Mouse (Mus musculus): Measurements from ENCODE around the gene Kctd11. TPM values are rescaled to one million over a fixed set of nuclear protein-coding genes. Genes with fewer than 3 reads are reported as not detected.

Kctd11 gene
- polyA plus RNA-seq, 1 experiment from 2014 or later: 15.1 TPM

GRCm38 (mm10) chr11:69902972-69903371 is 21.8 kb upstream of the Kctd11 start:
- no peaks in the 10 kb centered on the region for H3K9me3 ChIP-seq (replicated peaks; ENCODE audit: control insufficient read depth, low read length)
- H3K4me1 ChIP-seq (ENCODE audit: control insufficient read depth, insufficient read depth, low read length): peaks cover 20% of the 10 kb centered on the region
- ATAC-seq (ENCODE audit: insufficient read depth, low FRiP score): no peak
- 78% methylated on average over 13 of the region's 13 CpGs for WGBS
- H3K9ac ChIP-seq (ENCODE audit: low read length): no peak overlapping the region
- peak overlapping the region; percentile 97; the same call in 1 of the 2 replicates for H3K4me2 ChIP-seq (ENCODE audit: low read depth, low read length)
- no peak overlapping the region for H3K27ac ChIP-seq (ENCODE audit: low read length)
- no peaks in the 10 kb centered on the region for H3K27me3 ChIP-seq (ENCODE audit: control insufficient read depth, insufficient read depth, low read length)
- H3K36me3 ChIP-seq (ENCODE audit: control insufficient read depth, insufficient read depth, low read length): peaks cover 20% of the 10 kb centered on the region
- no peak overlapping the region for H3K4me3 ChIP-seq (replicated peaks; ENCODE audit: low read length)

GRCm38 (mm10) chr11:69901993-69902392 is 20.8 kb upstream of the Kctd11 start:
- Histone ChIP-seq H3K4me3 (replicated peaks; ENCODE audit: low read length) (peak overlapping the region; percentile 88), H3K4me1 (ENCODE audit: control insufficient read depth, insufficient read depth, low read length) (peaks cover 20% of the 10 kb centered on the region), H3K9ac (ENCODE audit: low read length) (peak overlapping the region; percentile 92), H3K27ac (ENCODE audit: low read length) (peak overlapping the region; percentile 99), H3K4me2 (ENCODE audit: low read depth, low read length) (peak overlapping the region; percentile 97), H3K36me3 (ENCODE audit: control insufficient read depth, insufficient read depth, low read length) (peaks cover 15% of the 10 kb centered on the region), H3K9me3 (replicated peaks; ENCODE audit: control insufficient read depth, low read length) (no peaks in the 10 kb centered on the region), H3K27me3 (ENCODE audit: control insufficient read depth, insufficient read depth, low read length) (no peaks in the 10 kb centered on the region)
- ATAC-seq (ENCODE audit: insufficient read depth, low FRiP score): no peak; the same call in 1 of the 2 replicates
- under 1% methylated on average over 39 of the region's 39 CpGs for WGBS

DNA sequence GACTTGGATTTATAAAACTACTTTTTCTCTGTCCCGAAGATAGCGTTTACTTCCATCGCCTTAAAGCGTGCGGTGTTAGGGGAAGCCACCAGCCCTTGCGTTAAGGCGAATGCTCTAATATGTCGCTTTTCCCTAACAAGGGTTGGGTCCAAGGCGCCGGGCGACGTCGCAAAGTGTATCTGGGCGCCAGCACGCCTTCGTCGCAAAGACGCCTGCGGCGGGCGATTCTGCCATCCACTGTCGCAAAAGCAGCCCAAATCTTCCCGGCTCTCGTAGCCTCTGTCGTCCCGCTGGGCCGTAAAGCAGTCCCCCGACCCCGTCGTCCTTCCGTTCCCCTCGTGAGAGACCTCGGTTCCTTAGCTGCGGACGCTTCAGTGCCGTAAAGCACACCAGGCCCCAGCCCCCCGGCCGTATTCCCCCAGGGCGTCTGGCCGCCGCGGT is 20.2 kb upstream of the Kctd11 start:
- Histone ChIP-seq H3K4me2 (ENCODE audit: low read depth, low read length) (peak overlapping the region; percentile 97), H3K9me3 (replicated peaks; ENCODE audit: control insufficient read depth, low read length) (no peaks in the 10 kb centered on the region), H3K9ac (ENCODE audit: low read length) (peak overlapping the region; percentile 92), H3K27ac (ENCODE audit: low read length) (peak overlapping the region; percentile 99), H3K27me3 (ENCODE audit: control insufficient read depth, insufficient read depth, low read length) (no peaks in the 10 kb centered on the region), H3K4me3 (replicated peaks; ENCODE audit: low read length) (peak overlapping the region; percentile 88), H3K4me1 (ENCODE audit: control insufficient read depth, insufficient read depth, low read length) (peaks cover 20% of the 10 kb centered on the region), H3K36me3 (ENCODE audit: control insufficient read depth, insufficient read depth, low read length) (peaks cover 13% of the 10 kb centered on the region)
- WGBS: 0% methylated on average over 42 of the region's 42 CpGs
- peak; percentile 82 for ATAC-seq (ENCODE audit: insufficient read depth, low FRiP score)

DNA sequence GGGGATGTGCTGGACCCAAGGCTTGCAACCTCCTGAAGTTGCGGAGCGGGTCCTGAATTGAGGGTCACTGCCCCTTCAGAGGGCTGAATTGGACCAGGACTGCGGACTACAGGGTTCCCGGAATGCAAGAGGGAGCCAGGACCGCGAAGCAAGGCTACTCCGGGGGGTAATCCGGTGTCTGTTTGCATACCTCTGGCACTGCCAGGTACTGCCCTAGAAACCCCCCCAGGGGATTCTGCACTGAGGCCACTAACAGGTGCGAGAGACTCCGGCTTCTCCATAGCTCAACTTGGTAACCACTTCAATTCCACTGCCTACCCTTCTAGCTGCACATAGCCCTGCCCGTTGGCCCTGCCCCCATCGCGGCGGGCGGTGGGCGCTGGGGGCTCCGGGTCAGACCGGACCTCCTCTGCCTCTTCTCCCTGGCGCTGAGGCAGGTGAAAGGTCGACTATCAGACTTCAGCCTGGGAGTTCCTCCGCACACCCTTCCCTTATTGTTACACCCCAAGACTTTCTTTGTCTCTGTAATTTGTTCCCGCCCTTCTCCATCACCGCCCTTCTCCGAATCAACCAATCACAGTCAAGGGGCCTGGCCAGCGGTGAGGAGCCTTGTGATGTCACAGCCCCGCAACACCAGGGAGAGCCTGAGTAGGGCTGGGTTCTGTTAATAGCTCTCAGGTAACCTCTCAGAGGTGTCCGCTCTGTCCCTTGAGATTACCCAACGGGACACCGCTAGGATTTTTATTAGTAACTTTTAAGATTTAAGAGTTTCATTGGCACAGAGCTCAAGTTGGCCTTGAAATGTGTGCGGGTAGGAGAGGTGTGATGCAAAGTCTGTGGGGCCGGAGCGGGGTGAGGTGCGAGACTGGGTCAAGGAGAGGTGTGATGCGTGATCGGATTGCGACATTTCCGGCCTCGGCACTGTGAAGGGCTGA is 19.5 kb upstream of the Kctd11 start, which contains the start of the genes 2810408A11Rik and Neurl4:
Gene 2810408A11Rik (minus strand): TSS at position 517 of the 935 bp plus-strand sequence.
Gene Neurl4 (plus strand): TSS at position 602 of the 935 bp plus-strand sequence.
- WGBS: 0% methylated on average over 38 of the region's 38 CpGs
- Histone ChIP-seq H3K4me3 (replicated peaks; ENCODE audit: low read length) (peak within 1 kb of the TSS; percentile 88), H3K27me3 (ENCODE audit: control insufficient read depth, insufficient read depth, low read length) (no peaks in the 10 kb centered on the region), H3K27ac (ENCODE audit: low read length) (peak within 1 kb of the TSS; percentile 99), H3K4me1 (ENCODE audit: control insufficient read depth, insufficient read depth, low read length) (peaks cover 20% of the 10 kb centered on the region), H3K36me3 (ENCODE audit: control insufficient read depth, insufficient read depth, low read length) (peaks cover 6% of the 10 kb centered on the region; the same call in 1 of the 2 replicates), H3K9ac (ENCODE audit: low read length) (peak within 1 kb of the TSS; percentile 92), H3K4me2 (ENCODE audit: low read depth, low read length) (peak within 1 kb of the TSS; percentile 97), H3K9me3 (replicated peaks; ENCODE audit: control insufficient read depth, low read length) (no peaks in the 10 kb centered on the region)
- ATAC-seq (ENCODE audit: insufficient read depth, low FRiP score): peak; percentile 95

- WGBS: 25% methylated on average over 4 of the region's 4 CpGs
- Histone ChIP-seq H3K27ac (ENCODE audit: low read length) (no peak overlapping the region), H3K4me2 (ENCODE audit: low read depth, low read length) (peak overlapping the region; percentile 97), H3K27me3 (ENCODE audit: control insufficient read depth, insufficient read depth, low read length) (no peaks in the 10 kb centered on the region), H3K36me3 (ENCODE audit: control insufficient read depth, insufficient read depth, low read length) (peaks cover 4% of the 10 kb centered on the region; the same call in 1 of the 2 replicates), H3K4me1 (ENCODE audit: control insufficient read depth, insufficient read depth, low read length) (peaks cover 20% of the 10 kb centered on the region), H3K4me3 (replicated peaks; ENCODE audit: low read length) (peak overlapping the region; percentile 88), H3K9me3 (replicated peaks; ENCODE audit: control insufficient read depth, low read length) (no peaks in the 10 kb centered on the region), H3K9ac (ENCODE audit: low read length) (peak overlapping the region; percentile 51)
- ATAC-seq (ENCODE audit: insufficient read depth, low FRiP score): no peak
Measured at GRCm38 (mm10) chr11:69899870-69900269, 18.7 kb upstream of the Kctd11 start.

DNA sequence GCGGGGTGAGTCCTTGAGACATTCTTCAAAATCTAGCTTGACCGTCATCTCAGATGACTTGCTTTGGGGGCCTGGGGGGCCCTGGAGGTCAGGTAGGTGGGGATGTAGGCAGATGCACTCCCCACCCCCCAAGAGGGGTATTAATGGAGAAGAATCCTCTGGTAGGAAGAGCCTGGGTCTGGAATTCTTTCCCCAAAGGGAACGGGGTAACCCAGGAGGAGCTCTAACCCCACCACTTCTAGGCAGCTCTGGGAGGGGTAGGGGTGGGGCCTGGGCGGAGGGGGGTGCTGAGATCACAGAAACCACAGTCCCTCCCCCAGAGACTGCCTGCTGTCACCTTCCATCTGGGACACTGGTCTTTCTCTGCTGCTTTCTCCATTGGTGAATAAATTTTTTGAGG is 14.1 kb upstream of the Kctd11 start, which contains the start of gene Acap1:
Gene Acap1 (minus strand): TSS at position 249 of the 400 bp plus-strand sequence.
- no peak within 1 kb of the TSS for H3K9ac ChIP-seq (ENCODE audit: low read length)
- H3K36me3 ChIP-seq (ENCODE audit: control insufficient read depth, insufficient read depth, low read length): no peaks in the 10 kb centered on the region
- no peak for ATAC-seq (ENCODE audit: insufficient read depth, low FRiP score)
- H3K27me3 ChIP-seq (ENCODE audit: control insufficient read depth, insufficient read depth, low read length): no peaks in the 10 kb centered on the region
- no peak within 1 kb of the TSS for H3K4me3 ChIP-seq (replicated peaks; ENCODE audit: low read length)
- 64% methylated on average over 4 of the region's 4 CpGs for WGBS
- H3K9me3 ChIP-seq (replicated peaks; ENCODE audit: control insufficient read depth, low read length): no peaks in the 10 kb centered on the region
- peaks cover 8% of the 10 kb centered on the region for H3K4me1 ChIP-seq (ENCODE audit: control insufficient read depth, insufficient read depth, low read length)
- H3K4me2 ChIP-seq (ENCODE audit: low read depth, low read length): no peak within 1 kb of the TSS
- no peak within 1 kb of the TSS for H3K27ac ChIP-seq (ENCODE audit: low read length)

- ATAC-seq (ENCODE audit: insufficient read depth, low FRiP score): no peak
- Histone ChIP-seq H3K4me1 (ENCODE audit: control insufficient read depth, insufficient read depth, low read length) (peaks cover 4% of the 10 kb centered on the region; the same call in 1 of the 2 replicates), H3K27ac (ENCODE audit: low read length) (no peak overlapping the region), H3K9me3 (replicated peaks; ENCODE audit: control insufficient read depth, low read length) (no peaks in the 10 kb centered on the region), H3K36me3 (ENCODE audit: control insufficient read depth, insufficient read depth, low read length) (no peaks in the 10 kb centered on the region), H3K4me3 (replicated peaks; ENCODE audit: low read length) (no peak overlapping the region), H3K9ac (ENCODE audit: low read length) (no peak overlapping the region), H3K27me3 (ENCODE audit: control insufficient read depth, insufficient read depth, low read length) (no peaks in the 10 kb centered on the region), H3K4me2 (ENCODE audit: low read depth, low read length) (no peak overlapping the region)
- 77% methylated on average over 5 of the region's 5 CpGs for whole genome bisulfite sequencing
Measured at GRCm38 (mm10) chr11:69894671-69895070, 13.5 kb upstream of the Kctd11 start.

GRCm38 (mm10) chr11:69891482-69891881 is 10.3 kb upstream of the Kctd11 start:
- H3K27ac ChIP-seq (ENCODE audit: low read length): no peak overlapping the region
- no peak overlapping the region for H3K4me3 ChIP-seq (replicated peaks; ENCODE audit: low read length)
- no peaks in the 10 kb centered on the region for H3K27me3 ChIP-seq (ENCODE audit: control insufficient read depth, insufficient read depth, low read length)
- H3K9ac ChIP-seq (ENCODE audit: low read length): no peak overlapping the region
- no peak for ATAC-seq (ENCODE audit: insufficient read depth, low FRiP score)
- H3K9me3 ChIP-seq (replicated peaks; ENCODE audit: control insufficient read depth, low read length): no peaks in the 10 kb centered on the region
- H3K36me3 ChIP-seq (ENCODE audit: control insufficient read depth, insufficient read depth, low read length): no peaks in the 10 kb centered on the region
- no peak overlapping the region for H3K4me2 ChIP-seq (ENCODE audit: low read depth, low read length)
- whole genome bisulfite sequencing: 60% methylated on average over 4 of the region's 4 CpGs
- H3K4me1 ChIP-seq (ENCODE audit: control insufficient read depth, insufficient read depth, low read length): 0 out of 2 replicates have a peak, but pooled peaks cover 4% of the 10 kb centered on the region
